Mouse (Mus musculus) embryonic facial prominence, embryonic 15.5 days (tissue): ENCODE data around the gene Cmtm6. TPM values are rescaled to one million over a fixed set of nuclear protein-coding genes. Genes with fewer than 3 reads are reported as not detected.
A peak's percentile ranks its signal among the peaks of the same experiment; 100 is the strongest.
"Not testable (repeated sequence)": the region's sequence is repeated elsewhere in the genome, so short reads cannot be mapped to it uniquely, and the experiment has no call there.

ENCODE experiments used
- ATAC-seq: fragments of 200-750 bp; cut with Nextera tagmentation; 2 replicates; pipeline ENCODE4 v1.8.0; 2017; ENCODE audit warnings: low read depth, moderate TSS enrichment; ENCODE audit not compliant: insufficient number of reproducible peaks, low FRiP score, low TSS enrichment
- H3K27ac ChIP-seq: fragments of 300-500 bp; sonication (generic); replicated peaks from 2 replicates; pipeline ENCODE4 v1.5.1; 2015; ENCODE audit warnings: mild to moderate bottlenecking, inconsistent platforms
- H3K27me3 ChIP-seq: fragments of 300-500 bp; sonication (generic); 2 replicates; pipeline ENCODE4 v1.6.1; 2015; ENCODE audit warnings: inconsistent platforms
- H3K36me3 ChIP-seq: fragments of 300-500 bp; sonication (generic); 2 replicates; pipeline ENCODE4 v1.6.1; 2015; ENCODE audit warnings: mild to moderate bottlenecking, inconsistent platforms
- H3K4me1 ChIP-seq: fragments of 300-500 bp; sonication (generic); 2 replicates; pipeline ENCODE4 v1.6.1; 2015; ENCODE audit warnings: inconsistent platforms
- H3K4me2 ChIP-seq: fragments of 300-500 bp; sonication (generic); replicated peaks from 2 replicates; pipeline ENCODE4 v1.6.1; 2015; ENCODE audit warnings: mild to moderate bottlenecking, inconsistent platforms
- H3K4me3 ChIP-seq: fragments of 300-500 bp; sonication (generic); replicated peaks from 2 replicates; pipeline ENCODE4 v1.5.1; 2015; ENCODE audit warnings: mild to moderate bottlenecking, inconsistent platforms
- H3K9ac ChIP-seq: fragments of 300-500 bp; sonication (generic); 2 replicates; pipeline ENCODE4 v1.6.1; 2015; ENCODE audit warnings: inconsistent platforms
- H3K9me3 ChIP-seq: fragments of 300-500 bp; sonication (generic); replicated peaks from 2 replicates; pipeline ENCODE4 v1.6.1; 2016; ENCODE audit warnings: inconsistent platforms
- WGBS: fragments of 180-500 bp; shearing (Covaris S2); methylation state at CpG from one replicate; pipeline ENCODE4 v1.1.7; 2015; 5-methylcytosine and 5-hydroxymethylcytosine counted together
- polyA plus RNA-seq: library from polyadenylated mRNA; unstranded; fragments of >200 nt; fragmentation: Nextera tagmentation; extraction: Ambion mirVana; gene quantifications from 2 replicates; pipeline ENCODE4 v1.2.1, GENCODE M21; 2015

Gene Cmtm6
- polyA plus RNA-seq, 1 experiment from 2014 or later = 46.9 TPM

DNA sequence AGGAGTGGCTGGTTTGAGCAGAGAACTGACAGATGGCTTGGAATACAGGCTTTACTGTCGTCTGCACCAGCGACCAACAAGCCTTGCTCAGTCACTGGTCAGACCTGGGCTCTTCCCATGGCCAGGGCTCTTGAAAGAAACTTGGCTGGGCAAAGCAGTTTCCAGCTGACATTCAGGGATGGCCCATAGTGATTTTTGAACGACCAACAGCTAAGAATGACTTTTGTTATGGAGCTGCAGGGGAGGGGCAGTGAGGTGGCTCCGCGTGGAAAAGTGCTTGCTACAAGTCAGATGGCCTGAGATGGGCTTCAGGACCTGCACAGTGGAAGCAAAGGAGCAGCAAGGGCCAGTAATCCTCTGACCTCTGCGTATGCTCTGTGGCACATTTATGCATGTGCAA lies 31.7 kb upstream of the Cmtm6 start:
- ATAC-seq = no peak
- Histone ChIP-seq H3K9me3 (no peaks in the 10 kb centered on the region), H3K4me2 (no peak overlapping the region), H3K4me1 (no peaks in the 10 kb centered on the region), H3K4me3 (no peak overlapping the region), H3K36me3 (peaks cover 15% of the 10 kb centered on the region), H3K27me3 (no peaks in the 10 kb centered on the region), H3K27ac (no peak overlapping the region), H3K9ac (no peak overlapping the region)
- 83% methylated on average over 6 of the region's 6 CpGs for WGBS

GRCm38 (mm10) chr9:114699882-114700665 lies 30.8 kb upstream of the Cmtm6 start:
- WGBS = 94% methylated on average over 15 of the region's 16 CpGs
- Histone ChIP-seq H3K4me2 (no peak overlapping the region), H3K4me3 (no peak overlapping the region), H3K36me3 (peaks cover 17% of the 10 kb centered on the region), H3K27me3 (no peaks in the 10 kb centered on the region), H3K9ac (no peak overlapping the region), H3K27ac (no peak overlapping the region), H3K9me3 (no peaks in the 10 kb centered on the region), H3K4me1 (no peaks in the 10 kb centered on the region)
- no peak for ATAC-seq

DNA sequence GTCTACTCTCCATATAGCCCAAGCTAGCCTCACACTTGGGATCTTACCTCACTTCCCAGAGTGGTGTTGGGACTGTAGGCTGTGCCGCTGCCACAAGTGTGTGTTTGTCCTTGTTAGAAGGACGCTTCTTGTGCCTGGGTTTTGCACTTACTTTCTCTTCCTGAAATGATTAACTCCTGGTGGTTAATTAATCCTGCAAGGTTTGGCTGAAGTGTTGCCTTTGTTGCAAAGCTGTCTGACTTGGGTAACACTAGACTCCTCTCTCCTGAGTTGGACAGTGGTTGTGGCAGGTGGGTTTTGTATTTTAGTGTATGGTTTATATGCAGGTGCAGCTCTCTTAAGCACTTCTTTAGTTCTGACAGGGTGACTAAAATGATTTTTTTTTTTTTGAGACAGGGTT lies 29.9 kb upstream of the Cmtm6 start:
- H3K9me3 ChIP-seq = no peaks in the 10 kb centered on the region
- no peak overlapping the region for H3K4me2 ChIP-seq
- H3K9ac ChIP-seq = no peak overlapping the region
- WGBS = 88% methylated on average over 2 of the region's 2 CpGs
- H3K36me3 ChIP-seq = peaks cover 27% of the 10 kb centered on the region
- no peaks in the 10 kb centered on the region for H3K27me3 ChIP-seq
- H3K27ac ChIP-seq = no peak overlapping the region
- no peak for ATAC-seq
- no peak overlapping the region for H3K4me3 ChIP-seq
- no peaks in the 10 kb centered on the region for H3K4me1 ChIP-seq

DNA sequence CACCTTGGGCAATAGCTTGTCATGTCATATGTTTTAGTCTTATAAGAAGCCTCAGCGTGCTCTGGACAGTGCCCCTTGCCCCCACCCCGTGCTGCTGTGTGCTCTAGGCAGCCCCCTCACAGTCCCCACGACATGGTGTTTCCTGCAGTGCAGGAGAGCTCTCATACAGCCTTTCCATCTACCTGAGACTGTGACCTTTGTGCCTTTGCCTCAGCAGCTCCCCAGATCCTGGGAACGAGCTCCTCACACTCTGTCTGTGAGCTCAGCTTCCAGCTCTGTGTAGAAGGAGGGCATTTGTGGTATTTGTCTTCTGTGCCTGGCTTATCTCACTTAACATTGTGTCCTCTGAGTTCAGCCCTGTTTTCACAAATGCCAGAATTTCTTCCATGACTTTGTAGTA lies 29.0 kb upstream of the Cmtm6 start:
- Histone ChIP-seq H3K4me1 (no peaks in the 10 kb centered on the region), H3K4me2 (no peak overlapping the region), H3K27me3 (no peaks in the 10 kb centered on the region), H3K9ac (no peak overlapping the region), H3K4me3 (no peak overlapping the region), H3K36me3 (peaks cover 33% of the 10 kb centered on the region), H3K9me3 (no peaks in the 10 kb centered on the region), H3K27ac (no peak overlapping the region)
- no peak for ATAC-seq
- WGBS = 92% methylated on average over 4 of the region's 4 CpGs

- peaks cover 69% of the 10 kb centered on the region for H3K36me3 ChIP-seq
- 96% methylated on average over 4 of the region's 4 CpGs for WGBS
- no peak overlapping the region for H3K27ac ChIP-seq
Observed at GRCm38 (mm10) chr9:114707805-114708204, 23.1 kb upstream of the Cmtm6 start.

DNA sequence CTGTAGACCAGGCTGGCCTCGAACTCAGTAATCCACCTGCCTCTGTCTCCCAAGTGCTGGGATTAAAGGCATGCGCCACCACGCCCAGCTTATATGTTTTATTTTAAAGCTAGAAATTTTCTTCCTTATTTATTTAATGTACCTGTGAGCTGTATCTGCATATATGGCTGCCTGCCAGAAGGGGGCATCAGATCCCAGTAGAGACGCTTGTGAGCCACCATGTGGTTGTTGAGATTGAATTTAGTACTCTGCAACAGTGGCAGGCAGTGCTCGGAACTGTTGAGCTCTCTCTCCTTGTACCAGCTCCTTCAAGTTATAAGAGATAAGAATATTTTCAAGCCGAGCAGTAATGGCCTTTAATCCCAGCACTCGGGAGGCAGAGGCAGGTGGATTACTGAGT lies 20.6 kb upstream of the Cmtm6 start:
- Histone ChIP-seq H3K9me3 (no peaks in the 10 kb centered on the region), H3K4me2 (no peak overlapping the region), H3K4me3 (no peak overlapping the region), H3K9ac (no peak overlapping the region), H3K27ac (no peak overlapping the region), H3K4me1 (no peaks in the 10 kb centered on the region), H3K36me3 (peaks cover 82% of the 10 kb centered on the region), H3K27me3 (no peaks in the 10 kb centered on the region)
- ATAC-seq = no peak
- WGBS = 78% methylated on average over 7 of the region's 7 CpGs

More at GRCm38 (mm10) chr9:114707805-114708204, 23.1 kb upstream of the Cmtm6 start:
- Histone ChIP-seq H3K4me2 (no peak overlapping the region), H3K4me1 (no peaks in the 10 kb centered on the region), H3K9me3 (no peaks in the 10 kb centered on the region), H3K27me3 (no peaks in the 10 kb centered on the region), H3K9ac (no peak overlapping the region), H3K4me3 (no peak overlapping the region)
- no peak for ATAC-seq

- H3K36me3 ChIP-seq = peaks cover 85% of the 10 kb centered on the region
- WGBS = 95% methylated on average over 7 of the region's 7 CpGs
- H3K4me1 ChIP-seq = no peaks in the 10 kb centered on the region
- no peak for ATAC-seq
- H3K4me2 ChIP-seq = no peak overlapping the region
- no peaks in the 10 kb centered on the region for H3K27me3 ChIP-seq
- H3K4me3 ChIP-seq = no peak overlapping the region
- no peaks in the 10 kb centered on the region for H3K9me3 ChIP-seq
- no peak overlapping the region for H3K9ac ChIP-seq
- H3K27ac ChIP-seq = no peak overlapping the region
Observed at GRCm38 (mm10) chr9:114713481-114713880, 17.4 kb upstream of the Cmtm6 start.

GRCm38 (mm10) chr9:114716677-114717331 lies 14.1 kb upstream of the Cmtm6 start:
- Histone ChIP-seq H3K4me1 (no peaks in the 10 kb centered on the region), H3K4me2 (no peak overlapping the region), H3K36me3 (peaks cover 92% of the 10 kb centered on the region), H3K27me3 (no peaks in the 10 kb centered on the region), H3K27ac (no peak overlapping the region), H3K9me3 (no peaks in the 10 kb centered on the region), H3K9ac (no peak overlapping the region), H3K4me3 (no peak overlapping the region)
- no peak for ATAC-seq
- WGBS = 55% methylated on average over 18 of the region's 18 CpGs

DNA sequence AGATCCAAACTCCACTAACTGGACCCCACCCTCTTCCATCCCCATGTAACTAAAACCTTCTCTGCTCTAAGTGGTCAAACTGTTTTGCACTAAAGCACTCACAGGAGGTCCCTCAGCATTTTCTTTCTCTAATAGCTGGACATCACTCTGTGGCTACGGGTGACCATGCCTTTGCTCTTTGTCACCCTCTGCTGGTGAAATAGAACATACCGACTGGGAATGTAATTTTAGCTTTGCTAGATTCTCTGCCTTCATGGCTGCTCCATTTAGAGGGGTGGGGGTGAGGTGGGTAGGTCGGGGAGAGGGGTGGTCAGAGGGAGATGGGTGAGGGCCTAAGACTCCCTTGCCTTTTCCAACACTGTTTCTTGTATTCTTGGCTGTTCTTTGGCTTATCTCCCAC lies 3.6 kb upstream of the Cmtm6 start:
- H3K9ac ChIP-seq = no peak overlapping the region
- H3K9me3 ChIP-seq = no peaks in the 10 kb centered on the region
- peaks cover 32% of the 10 kb centered on the region for H3K36me3 ChIP-seq
- no peak for ATAC-seq
- 5% methylated on average over 3 of the region's 3 CpGs for WGBS
- H3K4me2 ChIP-seq = no peak overlapping the region
- H3K4me1 ChIP-seq = peaks cover 15% of the 10 kb centered on the region
- no peak overlapping the region for H3K4me3 ChIP-seq
- H3K27ac ChIP-seq = no peak overlapping the region
- no peaks in the 10 kb centered on the region for H3K27me3 ChIP-seq

DNA sequence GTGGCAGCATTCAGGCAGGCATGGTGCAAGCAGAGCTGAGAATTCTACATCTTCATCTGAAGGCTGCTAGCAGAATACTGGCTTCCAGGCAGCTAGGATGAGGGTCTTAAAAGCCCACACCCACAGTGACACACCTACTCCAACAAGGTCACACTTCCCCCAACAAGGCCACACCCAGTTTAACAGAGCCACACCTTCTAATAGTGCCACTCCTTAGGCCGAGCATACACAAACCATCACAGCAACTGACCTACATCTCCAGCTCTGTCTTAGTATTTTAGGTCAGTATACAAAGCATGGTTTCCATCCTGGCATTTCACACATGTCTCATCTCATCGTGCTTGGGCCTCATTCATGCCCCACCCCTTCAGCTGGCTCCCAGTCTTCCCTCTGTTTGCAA lies 2.5 kb upstream of the Cmtm6 start:
- not testable (repeated sequence) for H3K9me3 ChIP-seq, H3K9ac ChIP-seq, H3K27ac ChIP-seq, ATAC-seq, H3K4me3 ChIP-seq, H3K4me2 ChIP-seq, H3K27me3 ChIP-seq
- H3K36me3 ChIP-seq = peaks cover 21% of the 10 kb centered on the region
- WGBS = 33% methylated on average over 2 of the region's 2 CpGs
- peaks cover 25% of the 10 kb centered on the region for H3K4me1 ChIP-seq

DNA sequence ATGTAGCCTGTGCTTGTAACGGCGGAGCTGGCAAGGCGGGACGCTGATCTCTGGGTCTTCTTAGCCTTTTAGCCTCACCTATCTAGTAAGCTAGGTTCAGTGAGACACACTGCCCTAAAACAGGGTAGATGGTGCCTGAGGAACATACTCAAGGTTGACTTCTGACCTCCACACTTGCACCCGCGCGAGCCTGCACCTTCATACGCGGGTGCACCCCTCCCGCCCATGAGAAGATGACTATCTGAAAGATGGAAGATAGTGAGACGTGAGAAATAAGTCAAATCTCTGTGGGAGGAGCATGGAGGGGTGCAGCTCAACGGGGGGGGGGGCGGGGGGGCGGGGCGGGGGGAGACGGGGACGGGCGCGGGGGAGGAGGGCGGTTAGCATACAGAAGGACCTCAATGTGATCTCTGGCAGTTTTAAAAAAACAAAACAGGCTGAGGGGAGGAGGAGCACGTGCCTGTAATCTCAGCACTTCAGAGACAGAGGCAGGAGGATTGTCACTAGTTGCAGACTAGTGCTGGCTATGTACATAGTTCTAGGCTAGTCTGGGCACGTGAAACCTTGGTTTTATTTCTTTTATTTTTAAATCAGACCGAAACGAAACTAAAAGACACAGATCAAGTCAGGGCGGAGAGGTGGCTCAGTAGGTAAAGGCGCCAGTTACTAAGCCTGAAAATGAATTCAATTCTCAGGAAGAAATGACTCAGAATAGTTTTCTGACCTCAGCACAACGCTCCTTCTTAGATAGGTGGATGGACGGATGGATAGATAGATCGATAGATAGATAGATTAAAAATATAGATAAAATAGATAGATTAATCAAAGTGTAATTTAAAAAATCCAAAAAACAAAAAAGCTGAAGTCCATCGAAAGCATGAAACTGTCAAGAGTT lies 758 bp upstream of the Cmtm6 start:
- H3K36me3 ChIP-seq = peaks cover 4% of the 10 kb centered on the region; the same call in 1 of the 2 replicates
- peak overlapping the region; percentile 91 for H3K4me3 ChIP-seq
- H3K4me2 ChIP-seq = peak overlapping the region; percentile 65
- H3K27me3 ChIP-seq = no peaks in the 10 kb centered on the region
- ATAC-seq = no peak
- 29% methylated on average over 29 of the region's 30 CpGs for WGBS
- no peaks in the 10 kb centered on the region for H3K9me3 ChIP-seq
- peaks cover 27% of the 10 kb centered on the region for H3K4me1 ChIP-seq
- H3K9ac ChIP-seq = no peak overlapping the region
- H3K27ac ChIP-seq = no peak overlapping the region; the same call in none of the 2 replicates
